Mouse (Mus musculus) liver, adult 2 months (tissue): ENCODE measurements around the gene Ccdc184.

Experiments
- CTCF ChIP-seq: fragments of 200-500 bp; IDR thresholded peaks from 2 replicates; pipeline ENCODE4 v1.5.1; 2011; ENCODE audit warnings: low read depth, low read length, control low read depth
- POLR2A ChIP-seq: fragments of 200-500 bp; IDR thresholded peaks from 2 replicates; pipeline ENCODE4 v1.6.1; 2011; ENCODE audit warnings: low read length, control low read depth; ENCODE audit not compliant: insufficient read depth; ENCODE audit errors: extremely low read depth

DNA sequence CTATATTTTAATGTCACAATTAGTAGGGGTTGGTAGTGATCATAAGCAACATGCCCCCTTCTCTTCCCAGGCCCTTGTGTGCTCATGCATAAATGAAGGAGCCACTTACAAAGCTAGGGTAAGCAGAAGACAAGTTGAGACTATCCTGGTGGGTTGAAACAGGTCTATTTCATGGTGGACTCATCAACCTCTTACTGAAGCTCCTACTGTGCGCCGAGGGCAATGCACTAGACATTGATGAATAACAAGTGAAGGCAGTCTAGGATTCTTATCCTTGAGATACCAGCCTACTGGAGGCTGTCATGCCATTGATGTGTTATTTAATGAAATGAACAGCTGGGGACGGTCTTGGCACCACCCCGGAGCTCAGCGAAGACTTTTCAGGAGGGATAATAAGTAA, 11.7 kb upstream of the Ccdc184 start:
- TF ChIP-seq POLR2A: no peak
- TF ChIP-seq CTCF: no peak
